Mouse (Mus musculus) kidney, adult 18-20 months (tissue): ENCODE measurements around the gene Cckbr.

Experiments used
- DNase-seq: peaks from one replicate; pipeline ENCODE4 v3.0.0; 2021

Gene Cckbr

DNA sequence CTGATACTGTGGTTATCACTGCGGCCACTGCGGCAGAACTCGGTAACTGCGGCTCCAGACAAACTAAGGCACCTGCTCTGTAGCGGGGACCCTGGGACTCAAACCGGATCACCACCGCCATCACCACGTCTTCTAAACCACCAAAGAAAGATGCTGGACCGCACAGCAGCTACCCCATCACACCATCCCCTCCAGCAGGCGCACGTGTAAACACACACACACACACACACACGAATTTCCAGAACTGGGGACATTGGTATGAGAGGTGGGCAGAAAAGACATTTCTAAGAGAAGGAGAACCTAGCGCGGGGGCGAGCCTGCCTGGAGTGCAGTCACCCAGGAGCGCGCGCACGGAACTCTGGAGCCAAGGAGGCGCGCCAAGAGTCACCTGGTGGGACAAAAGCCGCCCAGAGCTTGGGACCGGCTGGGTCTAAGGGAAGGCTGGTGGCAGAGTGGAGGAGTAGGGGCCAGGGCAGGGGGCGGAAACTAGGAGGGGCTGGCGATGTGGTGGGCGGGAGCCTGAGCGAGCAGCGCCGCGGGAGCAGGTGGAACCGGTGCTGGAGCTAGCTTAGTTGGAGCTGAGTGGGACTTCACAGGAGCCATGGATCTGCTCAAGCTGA, at the start of gene Cckbr:
Gene Cckbr, plus strand, starts transcription at position 308 of the 620 bp plus-strand sequence.
- no peak for DNase-seq

DNA sequence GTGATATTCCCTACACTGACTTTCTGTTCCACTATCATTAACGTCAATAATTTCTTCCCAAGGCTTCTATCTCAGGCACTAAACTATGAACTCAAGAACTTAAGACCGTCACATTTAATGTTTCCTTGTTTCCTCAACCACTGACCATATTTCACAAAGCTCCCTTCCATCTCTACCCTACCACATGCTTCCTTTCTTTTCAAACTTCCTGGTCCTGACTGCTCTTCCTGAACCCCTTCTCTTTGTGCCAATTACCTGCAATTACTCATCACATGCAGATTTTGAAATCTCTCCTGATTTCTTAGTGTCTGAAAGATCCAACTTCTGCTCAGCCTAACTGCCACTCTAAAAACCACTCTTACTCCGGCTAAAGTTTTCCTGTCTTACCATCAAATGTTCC, 45.2 kb upstream of the Cckbr start:
- DNase-seq = no peak

DNA sequence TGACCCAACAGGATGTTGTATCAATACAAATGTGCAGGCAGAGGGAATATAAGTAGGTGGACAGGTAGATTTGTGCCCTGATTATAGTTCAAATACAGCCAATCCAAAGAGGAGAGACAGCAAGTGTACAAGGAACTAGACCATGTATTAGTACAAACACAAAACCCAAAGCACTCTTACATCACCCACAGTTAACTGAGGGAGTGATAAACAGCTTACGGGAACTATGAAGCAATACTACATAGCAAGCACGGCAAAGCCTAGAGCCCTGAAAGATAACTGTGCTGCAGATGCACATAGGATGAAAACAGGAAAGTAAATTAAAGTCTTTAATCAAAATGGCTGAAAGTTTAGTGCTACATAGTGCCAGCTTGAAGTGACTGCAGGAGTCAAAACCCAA, 37.8 kb upstream of the Cckbr start:
- DNase-seq = no peak

DNA sequence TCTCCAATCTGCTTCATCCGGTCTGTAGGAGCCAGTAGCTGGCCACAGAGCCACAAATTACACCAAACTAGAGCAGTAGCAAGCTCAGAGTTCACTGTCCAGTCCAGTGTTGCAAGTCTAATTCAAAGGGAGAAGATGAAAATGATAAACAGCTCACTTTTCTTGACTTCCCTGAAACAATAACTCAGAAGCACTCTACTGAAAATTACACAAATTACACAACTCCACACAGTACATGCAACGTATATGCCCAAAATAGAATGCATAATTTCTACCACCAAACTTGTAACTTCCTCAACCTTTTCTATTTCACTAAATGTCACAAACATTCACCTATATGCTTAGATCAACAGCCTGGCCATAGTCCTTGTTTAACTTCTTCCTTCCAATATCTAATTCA, 35.3 kb upstream of the Cckbr start:
- no peak for DNase-seq

DNA sequence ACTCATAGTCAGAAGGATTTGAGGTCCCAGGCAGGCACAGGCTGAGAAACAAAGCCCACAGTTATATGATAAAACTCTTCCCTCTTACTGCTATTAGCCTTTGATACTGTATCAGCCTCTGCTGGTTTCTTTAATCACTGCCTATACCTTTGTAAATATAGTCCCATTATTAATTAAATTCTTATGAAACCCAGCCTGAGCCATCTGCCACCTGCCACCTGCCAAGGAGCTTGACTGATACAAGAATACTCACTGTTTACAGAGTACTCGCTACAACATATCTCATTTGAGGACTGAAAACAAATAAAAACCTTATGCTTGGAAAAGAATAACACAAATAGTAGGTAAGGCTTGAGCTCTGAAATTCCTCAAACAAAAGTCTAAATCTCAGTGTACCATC, 30.9 kb upstream of the Cckbr start:
- no peak for DNase-seq

DNA sequence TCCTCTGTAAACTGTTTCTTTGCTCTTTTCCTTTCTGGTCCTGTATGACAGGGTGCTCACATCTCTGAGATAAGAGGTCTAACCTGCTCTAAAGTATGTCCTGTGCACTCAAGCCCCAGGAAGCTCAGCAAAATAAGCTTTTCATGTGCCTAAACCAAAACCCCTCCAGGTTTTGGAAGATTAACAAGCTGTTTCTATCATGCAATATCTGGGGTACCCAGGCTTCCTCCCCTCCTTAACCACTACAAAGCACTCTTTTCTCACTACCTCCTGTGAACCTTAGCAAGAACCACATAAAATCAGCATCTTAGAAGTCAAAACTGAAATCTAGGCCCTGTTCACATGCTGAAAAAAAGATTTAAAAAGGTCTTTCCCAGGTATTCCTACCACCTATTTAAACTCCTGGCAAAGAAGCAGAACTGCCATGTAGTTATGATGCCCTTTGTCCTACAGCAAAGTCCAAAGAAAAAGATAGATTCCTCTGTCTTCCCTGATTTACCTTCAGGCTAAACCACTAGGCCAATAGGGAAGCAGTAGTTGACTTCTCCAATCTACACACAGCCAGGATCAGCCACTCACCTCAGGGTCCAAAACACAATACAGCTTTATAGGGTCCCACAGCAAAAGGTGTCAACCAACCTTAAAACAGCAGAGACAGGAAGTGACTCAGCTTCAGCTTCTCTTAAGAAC, 30.3 kb upstream of the Cckbr start:
- DNase-seq = no peak

DNA sequence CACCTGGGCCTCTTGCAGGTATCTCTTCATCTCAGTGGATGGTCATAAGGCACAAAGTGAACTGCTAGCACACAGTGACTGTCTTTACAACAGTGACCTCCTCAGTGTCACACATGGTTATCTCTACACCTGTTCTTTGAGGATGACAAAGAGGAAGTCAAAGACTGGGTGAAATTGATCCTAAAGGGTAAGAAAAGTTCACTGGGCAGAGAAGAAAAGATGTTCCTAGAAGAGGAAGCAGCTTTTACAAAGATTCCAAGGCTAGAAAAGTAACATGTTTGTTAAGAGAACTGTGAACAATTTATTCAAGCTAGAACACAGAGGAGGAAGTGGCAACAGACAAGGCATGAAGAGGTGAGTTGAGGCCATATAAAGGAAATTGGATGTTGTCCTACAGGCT, 29.4 kb upstream of the Cckbr start:
- DNase-seq = no peak

DNA sequence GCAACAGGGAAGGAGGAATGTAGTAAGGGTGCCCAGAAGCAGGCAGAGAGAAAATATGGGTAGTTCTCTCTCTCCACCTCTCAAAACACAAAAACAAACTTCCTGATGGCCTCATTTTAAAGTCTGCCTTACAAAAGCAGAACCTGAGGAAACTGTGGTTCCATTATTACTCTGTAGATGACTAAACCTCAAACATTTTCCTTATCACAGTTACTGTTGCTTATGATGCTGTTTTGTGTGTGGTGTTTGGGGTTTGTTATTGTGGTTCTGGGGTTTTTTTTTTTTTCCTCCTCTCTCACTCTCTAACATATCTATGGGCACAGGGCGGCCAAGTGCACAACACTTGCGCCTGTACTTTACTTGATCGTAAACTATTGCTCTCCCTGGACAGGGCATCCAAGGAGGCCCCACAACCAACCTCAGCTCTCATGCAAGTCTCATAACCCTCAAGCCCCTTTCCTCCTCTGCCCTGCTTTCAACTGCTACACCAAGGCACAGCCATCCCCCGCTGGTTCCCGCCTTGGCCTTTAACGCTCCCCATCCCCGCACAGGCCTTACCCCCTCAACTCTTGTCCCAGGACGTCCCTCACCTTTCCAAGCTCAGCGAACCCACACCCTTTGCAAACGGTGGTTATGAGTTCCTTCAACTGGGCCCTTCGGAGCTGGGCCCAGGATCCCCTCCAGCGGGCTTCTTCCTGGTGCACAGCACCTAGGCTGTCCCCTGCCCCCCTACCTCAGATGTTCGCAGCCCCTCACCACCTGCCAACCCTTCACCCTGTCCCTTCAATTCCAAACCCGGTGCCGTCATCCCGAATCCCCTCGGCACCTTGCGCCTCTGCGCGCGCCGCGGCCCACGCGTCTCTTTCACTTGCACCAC, 26.2 kb upstream of the Cckbr start:
- DNase-seq = no peak

DNA sequence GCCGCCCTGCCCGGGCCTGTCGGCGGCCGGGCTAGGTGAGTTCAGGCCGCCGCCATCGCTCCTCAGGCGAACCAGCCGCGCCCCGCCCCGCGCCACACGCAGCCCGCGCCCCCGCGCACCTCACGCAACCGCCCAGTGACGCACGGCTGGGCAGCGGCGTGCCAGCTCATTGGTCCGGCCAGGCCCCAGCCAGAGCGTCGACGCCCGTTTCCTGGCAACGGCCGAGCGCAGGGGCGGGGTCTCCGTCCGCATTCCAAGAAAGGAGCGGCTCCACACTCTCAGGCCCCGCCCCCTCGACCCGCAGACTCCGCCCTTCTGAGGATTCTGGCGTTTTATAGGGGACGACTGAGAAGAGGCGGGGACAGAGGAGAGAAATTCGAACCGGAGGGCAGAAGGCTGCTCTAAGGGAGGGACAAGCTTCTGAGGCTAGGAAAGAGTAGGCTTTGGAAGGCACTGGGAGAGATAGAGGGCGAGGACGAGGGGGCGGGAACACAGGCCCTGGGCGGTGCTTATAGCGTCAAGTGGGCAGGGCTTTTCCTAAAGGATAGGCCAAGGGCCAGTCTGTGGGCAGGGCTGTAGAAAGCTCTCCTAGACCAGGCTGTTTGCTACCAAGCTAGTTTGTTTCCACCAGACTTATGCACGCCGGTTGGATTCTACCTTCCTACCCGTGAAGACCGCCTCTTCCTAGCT, 25.5 kb upstream of the Cckbr start, which contains the start of gene Fam160a2:
Gene Fam160a2, minus strand, starts transcription at position 120 of the 690 bp plus-strand sequence.
- peak; percentile 100 for DNase-seq

DNA sequence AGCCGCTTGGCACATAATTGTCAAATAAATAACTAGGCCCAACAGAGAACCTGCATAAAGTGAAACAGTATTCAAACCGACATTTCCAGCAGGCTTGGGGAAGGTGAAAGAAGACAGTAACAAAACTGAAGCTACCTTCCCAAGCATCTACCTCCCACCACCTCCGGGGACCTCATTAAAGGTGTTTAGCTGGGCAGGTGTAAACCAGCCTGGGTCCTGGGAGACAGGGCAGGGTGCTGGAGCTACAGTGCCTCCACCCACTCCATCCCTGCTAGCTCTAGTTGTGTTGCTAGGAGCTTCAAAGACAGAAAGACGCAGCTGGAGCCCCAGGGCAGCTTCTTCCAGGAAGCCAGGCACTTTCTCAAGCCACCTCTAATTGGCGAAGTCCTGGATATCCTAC, 21.3 kb upstream of the Cckbr start, which contains the start of gene Cnga4:
Gene Cnga4, plus strand, starts transcription at position 301 of the 400 bp plus-strand sequence.
- DNase-seq = no peak

DNA sequence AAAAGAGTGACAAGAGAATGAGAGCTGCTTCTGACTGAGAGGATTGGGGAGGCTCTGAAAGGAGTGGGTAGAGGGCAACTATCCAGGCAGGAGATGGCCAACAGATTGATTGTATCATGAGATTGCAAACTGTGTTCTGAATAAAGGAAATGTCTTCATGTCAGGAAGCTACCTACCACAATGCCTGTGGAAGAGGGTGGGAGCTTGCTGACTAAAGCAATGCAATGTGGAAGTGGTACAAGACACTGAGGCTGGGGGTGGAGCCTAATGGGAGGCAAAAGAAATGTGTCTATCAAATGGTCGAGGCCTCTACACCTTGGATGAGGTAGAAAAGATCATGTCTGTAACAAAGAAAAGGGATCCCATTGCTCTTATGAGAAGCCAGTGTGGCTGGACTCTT, 19.2 kb upstream of the Cckbr start:
- no peak for DNase-seq

DNA sequence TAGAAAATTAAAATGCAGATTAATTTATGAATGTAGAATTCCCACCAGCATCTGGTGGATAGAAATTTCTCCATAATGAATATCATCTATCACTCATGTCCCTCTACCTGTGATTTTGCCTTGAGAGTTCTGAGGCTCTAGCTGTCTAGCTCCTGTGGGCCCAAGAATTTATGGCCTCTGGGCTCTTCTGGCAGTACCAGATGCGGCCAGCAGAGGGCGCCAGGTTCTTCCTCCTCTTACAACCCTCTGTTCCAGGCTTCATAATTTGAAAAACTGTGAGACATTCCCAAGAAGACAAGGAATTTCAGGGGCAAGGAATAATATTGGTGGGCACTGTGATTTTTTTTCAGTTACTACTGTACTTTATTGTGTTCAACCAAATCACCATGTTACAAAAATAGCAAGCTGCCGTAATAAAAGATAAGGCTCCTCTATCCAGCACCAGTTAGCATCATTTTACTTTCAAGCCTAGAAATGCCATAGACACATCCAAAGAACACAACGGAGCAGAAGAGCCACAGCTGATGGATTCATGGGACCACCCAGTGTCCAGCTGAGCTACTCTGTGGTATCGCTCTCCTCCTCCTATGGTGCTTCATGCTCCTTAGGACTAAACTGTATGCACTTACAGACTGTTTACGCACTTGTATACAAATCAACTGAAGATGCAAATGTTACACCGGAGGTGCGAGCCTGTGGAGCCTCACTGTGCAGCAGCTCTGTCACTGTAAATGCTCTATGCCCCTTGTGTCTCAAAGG, 13.5 kb upstream of the Cckbr start:
- DNase-seq = peak; percentile 84

DNA sequence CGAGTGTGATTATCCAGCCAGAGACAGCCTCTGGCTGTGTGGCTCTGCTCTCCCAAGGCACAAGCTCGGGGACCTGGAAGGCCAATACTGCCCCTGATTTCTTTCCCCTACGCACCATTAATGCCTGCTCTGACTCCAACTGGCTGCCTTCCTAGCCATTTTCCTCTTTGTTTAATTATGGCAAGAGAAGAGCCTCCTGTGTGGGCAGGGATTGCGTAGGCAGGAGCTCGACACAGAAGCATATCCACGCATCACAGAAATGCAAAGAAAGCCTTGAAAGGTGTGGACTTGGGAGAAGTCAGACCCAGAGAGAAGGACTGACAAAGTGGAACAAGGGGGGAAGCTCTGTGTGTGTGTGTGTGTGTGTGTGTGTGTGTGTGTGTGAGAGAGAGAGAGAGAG, 11.1 kb upstream of the Cckbr start:
- no peak for DNase-seq

DNA sequence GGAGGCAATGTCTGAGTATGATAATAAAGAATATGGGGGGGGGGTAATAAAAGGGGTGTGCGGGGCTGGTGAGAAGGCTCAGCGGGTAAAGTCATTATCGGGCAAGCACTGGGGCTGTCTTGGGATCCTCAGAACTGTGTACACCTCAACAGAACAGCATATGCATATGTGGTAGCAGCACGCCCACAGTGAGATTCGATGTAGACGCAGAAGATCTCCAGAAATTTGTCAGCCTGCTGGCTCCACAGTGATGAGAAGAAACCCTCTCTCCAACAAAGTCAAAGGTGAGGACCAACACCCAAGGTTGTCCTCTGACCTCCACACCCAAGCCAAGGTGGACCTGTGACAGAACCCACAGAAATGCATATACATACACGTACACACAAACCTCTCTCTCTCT, 9.0 kb upstream of the Cckbr start:
- no peak for DNase-seq

DNA sequence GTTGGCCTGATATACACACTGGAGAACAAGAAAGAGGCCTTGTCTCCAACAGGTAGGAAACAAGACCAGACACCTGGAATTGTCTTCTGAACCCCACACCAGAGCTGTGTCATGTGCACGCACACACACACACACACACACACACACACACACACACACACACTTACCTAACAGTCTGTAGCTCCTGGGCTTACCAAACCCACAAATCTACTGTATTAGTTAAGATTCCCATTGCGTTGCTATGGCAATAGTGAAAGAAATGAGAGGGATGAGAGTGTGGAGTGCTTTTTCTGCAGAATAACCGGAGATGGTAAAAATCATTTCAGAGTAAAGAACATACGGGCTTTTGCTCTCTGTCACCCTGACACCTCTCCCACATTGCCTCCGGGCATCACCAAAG, 7.4 kb upstream of the Cckbr start:
- no peak for DNase-seq

DNA sequence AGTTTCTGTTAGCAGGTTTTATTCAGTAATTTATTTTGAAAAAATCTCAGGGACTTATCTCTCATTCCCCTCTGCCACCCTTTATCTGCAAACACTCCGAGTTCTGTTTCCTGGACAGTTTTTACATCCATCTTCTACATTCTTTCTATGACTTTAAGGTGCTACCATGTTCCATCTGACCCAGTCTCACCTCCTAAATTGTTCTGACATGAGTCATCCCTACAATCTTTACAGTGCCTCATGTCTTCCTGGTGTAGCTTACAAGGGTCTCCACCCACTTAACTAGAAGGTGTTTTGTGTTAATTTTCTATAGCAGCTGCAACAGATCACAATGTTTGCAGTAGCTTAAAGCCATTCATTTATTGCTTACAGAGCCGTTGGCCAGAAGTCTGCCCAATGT, 4.6 kb upstream of the Cckbr start:
- no peak for DNase-seq

DNA sequence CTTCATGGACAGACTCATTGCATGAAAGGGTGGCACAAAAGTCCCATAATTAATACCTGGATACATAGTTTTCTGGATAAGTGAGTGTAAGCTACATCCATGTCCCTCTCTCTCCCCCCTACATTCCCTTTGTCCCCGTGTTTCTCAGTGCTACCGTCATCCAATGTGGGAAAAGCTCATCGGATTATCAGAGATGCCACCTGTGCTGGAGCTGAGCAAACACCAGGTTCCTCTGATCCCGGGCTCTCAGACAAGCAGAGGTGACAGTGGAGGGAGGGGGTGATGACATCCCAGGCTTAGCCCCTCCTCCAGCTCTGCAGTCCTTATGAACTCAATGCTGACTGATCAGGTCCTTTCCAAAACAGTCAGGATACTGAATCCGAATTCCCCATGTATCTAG, 1.2 kb upstream of the Cckbr start:
- DNase-seq = no peak

DNA sequence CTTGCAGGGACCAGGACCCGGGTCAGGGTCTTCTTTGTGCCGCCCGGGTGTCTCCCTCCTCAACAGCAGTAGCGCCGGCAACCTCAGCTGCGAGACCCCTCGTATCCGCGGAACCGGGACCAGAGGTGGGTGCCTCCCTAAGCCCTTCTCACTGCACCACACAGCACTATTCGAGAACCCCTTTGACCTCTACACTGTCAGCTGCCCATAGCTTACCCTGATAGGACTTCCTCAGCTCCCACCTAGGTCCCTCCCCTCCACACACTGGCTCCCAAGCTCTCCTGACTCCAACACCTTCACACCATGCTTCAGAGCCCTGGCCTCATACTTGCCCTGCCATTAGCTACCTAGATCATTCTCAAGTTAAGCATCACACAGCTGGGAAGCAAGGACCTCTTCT, 520 bp downstream of the Cckbr start:
- DNase-seq = no peak

DNA sequence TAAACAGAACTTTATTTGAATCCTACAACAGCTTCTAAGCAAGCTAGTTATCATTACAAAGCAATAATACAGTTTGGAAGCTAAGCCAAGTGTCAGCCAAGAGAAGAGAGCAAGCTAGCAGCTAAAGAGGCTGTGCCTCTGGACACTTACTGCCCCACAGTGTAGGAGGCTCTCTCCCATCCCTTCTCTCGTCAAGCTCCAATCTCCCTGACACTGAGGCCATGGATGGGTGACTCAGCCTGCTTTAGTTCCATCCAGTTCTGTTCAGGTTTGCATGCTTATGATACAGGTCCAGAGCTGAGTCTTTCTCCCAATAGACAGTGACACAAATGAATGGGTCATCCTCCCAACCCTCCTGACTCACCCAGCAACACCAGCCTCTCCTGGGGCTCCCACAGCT, 6.5 kb downstream of the Cckbr start:
- no peak for DNase-seq

DNA sequence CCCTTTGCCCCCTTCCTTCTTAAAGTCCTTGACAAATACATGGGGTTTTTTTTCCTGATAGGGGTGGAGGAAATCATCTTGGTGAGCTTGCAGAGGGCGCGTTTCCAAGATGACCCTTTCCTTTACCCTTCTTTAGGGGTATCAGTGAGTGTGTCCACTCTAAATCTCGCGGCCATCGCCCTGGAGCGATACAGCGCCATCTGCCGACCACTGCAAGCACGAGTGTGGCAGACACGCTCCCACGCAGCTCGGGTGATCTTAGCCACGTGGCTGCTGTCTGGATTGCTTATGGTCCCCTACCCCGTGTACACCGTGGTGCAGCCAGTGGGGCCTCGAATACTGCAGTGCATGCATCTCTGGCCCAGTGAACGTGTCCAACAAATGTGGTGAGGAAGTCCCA, 8.3 kb downstream of the Cckbr start:
- DNase-seq = no peak

DNA sequence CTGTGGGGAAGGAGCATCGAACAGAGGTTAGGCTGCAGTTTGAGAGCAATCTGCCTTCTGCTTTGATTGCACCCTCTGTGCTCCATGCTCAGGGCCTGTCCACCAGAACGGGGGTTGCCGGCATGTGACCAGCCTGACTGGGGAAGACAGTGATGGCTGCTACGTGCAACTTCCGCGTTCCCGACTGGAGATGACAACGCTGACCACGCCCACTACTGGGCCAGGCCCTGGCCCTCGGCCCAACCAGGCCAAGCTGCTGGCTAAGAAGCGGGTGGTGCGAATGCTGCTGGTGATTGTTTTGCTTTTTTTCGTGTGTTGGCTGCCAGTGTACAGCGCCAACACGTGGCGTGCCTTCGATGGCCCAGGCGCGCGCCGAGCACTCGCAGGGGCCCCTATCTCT, 9.3 kb downstream of the Cckbr start:
- DNase-seq = no peak

DNA sequence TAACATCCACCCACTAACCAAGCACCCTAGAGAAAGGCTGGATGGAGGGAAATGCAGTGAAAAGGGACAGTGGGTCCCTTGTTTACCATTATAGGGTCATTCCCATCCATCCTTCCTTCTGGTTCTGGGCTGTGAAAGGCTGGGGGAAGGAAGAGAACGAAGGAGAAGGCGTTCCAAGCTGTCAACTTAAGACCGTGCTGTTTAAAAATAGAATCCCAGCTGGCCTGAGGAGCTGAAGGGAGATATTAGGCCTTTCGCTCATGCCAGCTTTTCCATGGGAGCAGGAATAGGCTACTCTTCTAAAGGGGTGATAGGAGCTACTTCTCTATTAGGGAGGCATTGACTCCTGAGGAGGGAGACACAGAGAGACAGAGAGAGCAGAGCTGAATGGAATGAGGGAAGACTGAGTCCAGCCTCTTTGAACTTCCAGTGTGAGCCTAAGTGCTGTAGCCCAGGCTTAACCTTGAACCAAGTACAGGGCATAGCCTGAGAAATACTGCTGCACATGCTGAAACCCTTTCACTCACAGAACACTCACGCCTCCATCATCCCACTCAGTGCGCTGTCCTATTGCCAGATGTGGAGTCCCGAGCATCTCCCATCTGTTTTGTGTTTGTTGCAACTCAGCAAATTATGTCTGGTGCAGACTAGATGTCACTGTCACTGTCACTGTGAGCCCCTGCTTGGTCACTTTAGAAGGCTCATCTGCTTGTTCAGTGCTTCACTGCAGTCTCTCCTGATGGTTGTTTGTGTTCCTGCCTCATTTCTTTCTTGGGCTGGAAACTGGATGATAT, 12.6 kb downstream of the Cckbr start:
- DNase-seq = no peak
